Mouse (Mus musculus): ENCODE measurements around the gene Bmp7.

Bmp7 gene

DNA sequence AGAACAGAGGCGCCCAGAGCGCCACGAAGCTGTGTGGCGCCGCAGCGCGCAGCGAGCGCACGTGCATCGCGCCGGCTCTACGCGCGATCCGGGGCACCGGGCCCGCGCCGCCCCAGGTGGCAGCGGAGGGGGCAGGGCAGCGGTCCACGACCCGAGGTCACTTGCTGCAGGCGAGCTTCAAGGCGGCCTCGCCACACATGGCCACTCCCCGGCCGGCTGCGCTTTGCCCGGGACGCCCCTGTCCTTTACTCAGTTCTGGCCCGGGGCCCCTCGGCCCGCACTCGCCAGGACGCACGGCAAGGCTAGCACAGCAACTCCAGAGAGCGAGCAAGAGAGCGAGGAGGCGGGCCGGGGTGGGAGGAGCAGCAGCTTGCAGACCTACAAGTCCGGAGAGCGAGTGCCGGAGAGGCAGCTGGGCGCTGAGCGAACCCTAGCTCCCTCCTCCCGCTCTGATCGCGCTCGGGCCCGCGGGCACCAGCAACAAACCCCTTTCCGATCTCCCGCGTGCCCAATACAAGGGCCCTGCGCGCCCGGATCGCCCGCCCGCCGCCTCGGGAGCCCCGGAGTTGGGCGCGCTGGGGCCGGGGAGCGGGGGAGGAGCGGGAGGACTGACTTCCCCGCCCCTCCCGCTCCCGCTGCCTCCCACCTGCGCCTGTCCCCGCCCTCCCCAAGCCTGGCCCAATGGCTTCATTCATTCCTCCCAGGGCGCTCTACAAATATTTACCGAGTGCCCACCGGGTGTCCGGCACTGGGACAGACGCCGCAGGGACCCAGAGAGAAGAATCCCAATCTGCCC is at the start of gene Bmp7:
Bmp7 (minus strand) TSS at position 319 of the 796 bp plus-strand sequence.
- DNase-seq (ENCODE audit: low spot score), result no peak

DNA sequence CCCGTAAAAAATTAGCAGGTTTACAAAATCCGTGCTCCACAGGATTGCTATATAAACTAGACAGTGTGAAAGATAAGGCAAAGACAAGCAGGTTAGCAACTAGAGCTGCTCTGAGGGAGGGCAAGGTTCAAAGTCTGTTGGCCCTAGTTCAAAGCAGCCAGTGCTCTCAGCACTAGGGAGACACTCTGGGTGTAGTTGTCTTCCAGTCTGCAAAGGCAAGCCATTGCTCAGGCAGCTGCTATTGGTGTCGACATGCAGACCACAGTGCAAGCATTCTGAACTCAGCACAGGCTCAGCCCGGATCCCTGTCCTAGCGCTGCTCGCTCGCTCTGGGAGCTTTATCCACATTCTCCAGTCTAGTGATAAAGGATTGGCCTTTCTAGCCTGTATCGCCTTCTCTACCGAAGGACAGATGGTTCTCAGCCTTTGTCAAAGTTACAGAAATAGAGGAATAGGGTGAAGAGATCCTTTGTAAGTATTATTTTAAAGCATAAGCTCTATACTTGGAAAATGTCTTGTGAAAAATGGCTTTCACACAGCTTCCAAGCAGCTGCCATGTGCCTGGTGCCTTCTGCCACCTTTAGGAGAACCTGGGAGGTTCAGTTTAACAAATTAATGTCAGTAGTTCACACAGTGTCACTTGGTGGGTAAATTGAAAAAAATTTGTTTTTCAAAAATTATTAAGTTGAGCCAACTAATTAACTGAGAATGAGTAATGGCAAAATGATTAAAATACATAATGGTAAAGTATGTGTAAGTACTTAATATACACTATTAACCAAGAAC is 42.8 kb upstream of the Bmp7 start:
- no peak for DNase-seq (ENCODE audit: low spot score)

DNA sequence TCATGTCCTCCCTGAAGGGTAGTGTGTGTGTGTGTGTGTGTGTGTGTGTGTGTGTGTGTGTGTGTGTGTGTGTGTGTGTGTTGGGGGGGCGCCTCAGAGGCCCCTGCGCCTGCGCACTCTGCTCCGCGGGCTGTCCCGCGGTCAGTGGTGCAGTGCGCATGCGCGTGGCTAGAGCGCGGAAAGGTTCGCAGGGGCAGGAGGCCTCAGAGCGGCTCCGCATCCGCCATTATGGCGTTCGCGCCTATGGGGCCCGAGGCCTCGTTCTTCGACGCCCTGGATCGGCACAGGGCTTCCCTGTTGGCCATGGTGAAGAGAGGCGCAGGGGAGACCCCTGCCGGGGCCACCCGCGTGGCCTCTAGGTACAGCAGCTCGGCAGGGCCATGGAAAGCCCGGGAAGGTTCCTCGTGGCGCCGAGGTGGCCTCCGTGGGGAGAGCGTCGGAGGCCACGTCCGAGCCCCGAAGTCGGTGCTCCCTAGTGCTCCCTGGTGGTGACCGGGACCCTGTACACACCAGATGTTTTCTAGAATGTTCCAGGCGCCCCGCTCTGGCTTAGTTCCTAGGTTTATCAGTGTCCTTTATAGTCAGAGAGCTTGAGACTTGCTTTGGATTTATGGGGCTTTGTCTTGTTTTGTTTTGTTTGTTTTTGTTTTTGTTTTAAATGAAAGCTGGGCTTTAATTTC is 39.7 kb upstream of the Bmp7 start:
- DNase-seq (ENCODE audit: low spot score), result no peak

DNA sequence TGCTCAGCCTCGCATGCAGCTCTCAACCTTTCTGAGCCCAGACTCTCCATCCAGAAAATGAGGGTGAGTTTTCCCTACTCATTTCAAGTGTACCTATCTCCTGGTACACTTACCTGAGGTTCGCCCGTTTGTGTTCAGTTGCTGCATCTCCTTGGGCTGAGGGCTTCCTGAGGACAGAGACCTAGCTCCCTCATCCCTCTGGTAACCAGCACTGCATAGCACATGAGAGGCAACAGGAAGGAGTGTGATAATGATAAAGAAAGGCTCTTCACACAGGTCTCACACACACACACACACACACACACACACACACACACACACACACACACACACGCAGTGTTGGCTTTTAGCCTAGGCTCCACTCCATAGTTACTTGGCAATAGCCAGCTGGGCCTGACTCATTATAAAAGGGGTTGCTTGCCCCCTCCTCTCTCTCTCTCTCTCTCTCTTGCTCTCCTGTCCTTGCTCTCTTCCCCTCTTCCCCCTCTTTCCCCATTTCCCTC is 38.1 kb upstream of the Bmp7 start:
- no peak for DNase-seq (ENCODE audit: low spot score)

DNA sequence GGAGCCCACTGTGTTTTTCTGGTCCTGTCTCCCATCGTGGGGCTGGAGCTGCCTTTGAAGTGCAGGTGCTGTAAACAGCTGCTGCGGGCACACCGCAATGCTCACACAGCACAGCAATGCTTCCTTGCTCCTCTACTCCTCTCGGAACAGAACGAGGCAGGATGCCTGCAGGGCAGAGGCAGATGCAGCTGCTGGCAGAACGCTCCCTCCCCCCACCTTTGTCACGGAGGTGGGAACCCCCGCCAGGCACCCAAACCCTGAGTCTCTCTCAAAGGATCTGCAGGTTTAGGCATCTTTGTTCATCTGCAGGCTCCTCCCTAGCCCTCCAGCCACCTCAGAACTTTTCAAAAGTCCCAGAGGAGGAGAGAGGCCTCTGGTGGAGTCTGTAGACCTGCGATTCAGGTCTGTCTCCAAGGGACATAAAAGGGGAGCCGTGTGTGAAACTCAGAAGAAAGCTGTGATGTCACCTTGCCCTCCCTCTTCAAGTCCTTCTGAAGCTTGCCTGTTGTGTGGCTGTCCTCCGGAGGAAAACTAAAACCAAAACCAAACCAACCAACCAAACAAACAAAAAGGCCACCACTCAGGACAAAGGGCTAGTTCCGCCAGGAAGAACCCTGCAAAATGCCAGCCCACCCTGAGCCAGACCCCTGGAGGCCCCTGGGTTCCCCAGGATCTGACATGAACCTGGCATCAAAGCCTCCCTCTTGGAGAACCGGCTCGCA is 37.4 kb upstream of the Bmp7 start, which contains the start of gene Spo11:
Spo11 (plus strand) TSS at position 292 of the 722 bp plus-strand sequence.
- DNase-seq (ENCODE audit: low spot score), result no peak

DNA sequence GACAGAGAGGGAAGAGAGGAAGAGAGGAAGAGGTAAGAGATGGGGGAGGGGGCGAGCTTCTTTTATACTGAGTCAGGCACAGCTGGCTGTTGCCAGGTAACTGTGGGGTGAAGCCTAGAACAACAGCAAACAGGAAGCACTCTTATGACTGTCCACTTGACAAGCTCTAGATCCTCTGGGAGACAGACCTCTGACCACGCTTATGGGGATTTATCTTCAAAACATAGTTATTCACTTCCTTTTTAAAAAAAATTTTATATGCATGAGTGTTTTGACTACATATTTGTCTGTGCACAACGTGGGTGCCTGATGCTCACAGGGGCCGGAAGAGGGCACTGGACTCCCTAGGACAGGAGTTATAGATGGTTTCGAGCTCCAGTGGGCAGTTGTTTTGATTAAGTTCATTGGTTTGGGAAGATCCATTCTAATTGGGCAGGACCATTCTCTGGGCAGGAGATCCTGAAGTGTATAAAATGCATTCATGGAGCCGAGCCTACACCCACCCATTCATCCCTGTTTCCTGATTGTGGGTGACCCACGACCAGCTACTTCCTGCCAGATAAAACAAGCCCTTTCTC is 36.6 kb upstream of the Bmp7 start:
- DNase-seq (ENCODE audit: low spot score), result no peak

DNA sequence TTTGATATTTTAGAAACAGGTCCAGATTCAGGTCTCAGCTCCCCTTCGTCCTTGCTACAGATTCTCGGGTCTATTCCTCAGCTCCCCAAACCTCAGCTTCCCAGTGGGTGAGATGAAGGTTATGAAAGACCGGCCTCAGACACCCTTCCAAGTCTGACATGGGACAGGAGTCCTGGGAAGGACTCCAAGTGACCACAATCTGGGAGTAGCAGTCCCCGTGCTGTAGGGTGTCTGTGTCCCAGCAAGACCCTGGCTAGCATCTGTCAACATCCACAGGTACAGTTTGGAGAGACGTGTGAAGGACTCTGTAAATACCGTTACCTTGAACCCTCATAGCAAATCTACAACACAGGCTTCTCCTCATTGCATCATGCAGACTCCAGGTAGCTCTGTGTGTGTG is 35.0 kb upstream of the Bmp7 start:
- DNase-seq (ENCODE audit: low spot score), result no peak

DNA sequence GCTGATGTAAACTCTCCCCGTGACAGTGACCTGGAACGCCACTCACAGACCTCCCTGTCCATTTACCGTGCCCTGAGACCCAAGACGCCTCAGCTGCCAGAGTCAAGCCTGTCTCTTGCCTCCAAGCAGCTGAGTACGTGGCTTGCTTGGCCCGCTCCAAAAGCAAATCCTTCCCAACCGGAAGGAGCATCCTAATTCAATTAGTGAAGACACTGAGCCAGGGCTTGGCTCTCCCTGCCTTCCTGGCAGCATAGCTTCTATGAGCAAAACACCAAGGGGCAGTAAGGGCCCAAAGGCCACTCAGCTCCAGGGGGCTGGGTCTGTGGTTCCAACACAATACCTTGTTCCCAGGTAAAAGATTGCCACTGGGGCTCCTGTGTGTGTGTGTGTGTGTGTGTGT is 34.6 kb upstream of the Bmp7 start:
- no peak for DNase-seq (ENCODE audit: low spot score)

DNA sequence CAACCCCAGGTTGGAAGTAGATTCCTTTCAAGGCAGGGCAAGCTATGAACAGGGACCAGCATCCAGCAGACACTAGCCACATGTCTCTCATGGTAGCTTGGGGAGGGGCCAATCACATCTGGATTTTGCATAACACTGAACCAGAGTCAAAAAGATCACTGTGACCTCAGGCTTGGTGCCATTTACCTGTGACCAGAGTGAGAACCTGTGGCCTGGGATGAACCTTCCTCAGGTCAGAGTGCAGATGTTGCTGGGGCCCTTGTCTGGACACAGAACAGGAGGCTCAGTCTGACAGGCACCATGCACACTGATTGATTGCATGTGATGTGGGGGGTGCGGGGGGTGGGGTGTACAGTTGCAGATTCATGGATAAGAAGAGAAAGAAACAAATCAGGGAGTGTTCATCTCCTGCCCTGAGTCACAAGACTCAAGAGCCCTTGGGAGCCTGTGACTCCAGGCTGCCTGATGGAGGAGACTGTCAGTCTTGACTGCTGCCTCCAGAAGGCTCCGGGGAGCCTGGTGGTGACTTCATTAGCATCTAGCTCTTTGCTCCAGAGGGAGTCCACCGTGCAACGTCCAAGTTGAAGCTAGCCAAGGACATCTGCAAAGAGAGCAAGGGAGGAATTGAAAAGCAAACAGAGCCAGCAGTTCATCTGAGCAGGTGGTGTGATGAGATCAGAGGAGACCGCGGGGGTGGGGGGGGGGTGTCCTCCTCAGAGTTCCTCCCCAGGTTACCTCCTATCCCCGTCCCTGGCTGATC is 33.9 kb upstream of the Bmp7 start:
- DNase-seq (ENCODE audit: low spot score), result no peak

DNA sequence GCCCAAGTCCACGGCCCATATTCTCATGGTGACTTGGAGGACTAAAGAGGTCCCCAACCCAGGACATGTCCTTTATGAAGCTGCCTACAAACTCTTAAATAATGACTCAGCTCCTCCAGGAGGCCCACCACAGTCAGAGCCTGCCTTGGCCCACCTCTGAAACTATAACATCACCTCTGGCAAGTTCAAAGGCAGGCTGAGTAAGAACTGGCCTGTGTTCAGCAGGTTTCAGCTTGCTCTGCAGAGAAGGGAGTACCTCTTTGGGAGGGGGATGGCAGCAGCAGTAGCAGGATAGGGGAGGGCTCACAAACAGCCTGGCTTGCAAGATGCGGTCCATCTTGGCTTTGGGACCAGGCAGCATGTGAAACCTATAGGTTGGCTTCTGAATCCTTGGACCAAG is 31.7 kb upstream of the Bmp7 start:
- DNase-seq (ENCODE audit: low spot score), result no peak

DNA sequence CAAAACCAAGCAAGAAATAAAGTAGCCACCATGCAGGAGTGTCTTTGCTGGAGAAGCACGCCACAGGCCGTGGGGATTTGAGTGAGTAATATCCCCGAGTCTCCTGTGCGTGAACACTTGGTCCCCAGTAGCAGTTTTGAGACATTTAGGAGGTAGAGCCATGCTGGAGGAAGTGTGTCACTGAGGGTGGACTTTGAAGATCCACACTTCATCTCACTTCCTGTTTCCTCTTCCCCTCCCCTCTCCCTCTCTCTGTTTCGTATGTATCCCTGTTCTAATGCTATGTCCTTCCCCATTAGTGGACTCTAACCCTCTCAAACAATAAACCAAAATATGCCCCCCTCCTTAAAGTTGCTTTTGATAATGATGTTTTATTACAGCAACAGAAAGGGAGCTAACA is 26.4 kb upstream of the Bmp7 start:
- no peak for DNase-seq (ENCODE audit: low spot score)

DNA sequence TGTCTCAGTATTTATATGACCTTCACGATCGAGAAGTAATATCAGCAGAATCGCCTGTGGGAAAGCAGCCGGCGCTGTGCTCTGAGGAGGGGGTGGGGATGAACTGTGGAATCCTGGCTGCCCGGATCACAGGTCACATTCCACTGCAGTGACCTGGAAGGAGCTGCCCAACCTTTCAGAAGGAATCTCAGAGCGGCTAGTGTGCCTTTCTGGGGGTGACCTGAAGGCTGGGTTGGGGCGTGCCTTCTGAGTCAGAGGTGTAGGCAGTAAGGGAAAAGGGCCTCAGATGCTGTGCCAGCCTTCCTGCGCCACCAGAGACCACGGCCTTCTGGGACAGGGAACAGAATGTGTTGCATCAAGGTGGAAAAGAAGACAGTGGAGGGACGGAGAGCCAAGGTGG is 25.1 kb upstream of the Bmp7 start:
- no peak for DNase-seq (ENCODE audit: low spot score)

DNA sequence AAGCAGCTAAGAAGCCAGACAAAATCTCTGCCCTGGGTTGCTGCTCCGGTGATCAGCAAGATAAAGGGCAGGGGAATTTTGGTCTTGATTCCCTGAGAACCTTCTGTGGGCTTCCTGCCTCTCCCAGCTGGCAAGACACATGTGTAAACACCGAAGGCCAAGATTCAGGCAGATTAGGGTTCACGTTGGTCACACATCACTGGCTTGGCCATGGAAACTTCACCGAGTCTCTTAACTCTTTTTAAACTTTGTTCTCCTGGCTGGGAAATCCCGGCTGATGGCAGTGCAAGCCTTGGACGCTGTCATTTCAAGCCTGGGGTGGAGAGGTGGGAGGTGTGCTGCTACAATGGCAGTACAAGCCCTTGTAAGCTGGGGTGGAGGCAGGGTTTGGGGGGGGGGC is 21.1 kb upstream of the Bmp7 start:
- DNase-seq (ENCODE audit: low spot score), result no peak

DNA sequence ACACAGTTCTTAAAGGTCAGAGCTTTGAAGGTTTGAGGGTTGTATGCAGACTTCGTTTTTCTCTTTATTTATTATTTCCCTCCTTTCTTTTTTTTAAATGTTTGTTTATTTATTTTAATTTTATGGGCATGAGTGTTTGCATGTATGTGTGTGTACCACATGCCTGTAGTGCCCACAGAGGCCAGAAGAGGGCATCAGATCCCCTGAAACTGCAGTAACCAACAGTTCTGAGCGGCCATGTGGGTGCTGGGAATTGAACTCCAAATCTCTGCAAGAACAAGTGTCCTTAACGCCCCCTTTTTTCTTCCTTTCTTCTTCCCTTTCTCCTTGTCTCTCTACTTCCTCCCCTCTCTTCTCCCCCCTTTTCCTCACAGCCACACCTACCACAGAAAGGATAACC is 20.2 kb upstream of the Bmp7 start:
- DNase-seq (ENCODE audit: low spot score), result no peak

DNA sequence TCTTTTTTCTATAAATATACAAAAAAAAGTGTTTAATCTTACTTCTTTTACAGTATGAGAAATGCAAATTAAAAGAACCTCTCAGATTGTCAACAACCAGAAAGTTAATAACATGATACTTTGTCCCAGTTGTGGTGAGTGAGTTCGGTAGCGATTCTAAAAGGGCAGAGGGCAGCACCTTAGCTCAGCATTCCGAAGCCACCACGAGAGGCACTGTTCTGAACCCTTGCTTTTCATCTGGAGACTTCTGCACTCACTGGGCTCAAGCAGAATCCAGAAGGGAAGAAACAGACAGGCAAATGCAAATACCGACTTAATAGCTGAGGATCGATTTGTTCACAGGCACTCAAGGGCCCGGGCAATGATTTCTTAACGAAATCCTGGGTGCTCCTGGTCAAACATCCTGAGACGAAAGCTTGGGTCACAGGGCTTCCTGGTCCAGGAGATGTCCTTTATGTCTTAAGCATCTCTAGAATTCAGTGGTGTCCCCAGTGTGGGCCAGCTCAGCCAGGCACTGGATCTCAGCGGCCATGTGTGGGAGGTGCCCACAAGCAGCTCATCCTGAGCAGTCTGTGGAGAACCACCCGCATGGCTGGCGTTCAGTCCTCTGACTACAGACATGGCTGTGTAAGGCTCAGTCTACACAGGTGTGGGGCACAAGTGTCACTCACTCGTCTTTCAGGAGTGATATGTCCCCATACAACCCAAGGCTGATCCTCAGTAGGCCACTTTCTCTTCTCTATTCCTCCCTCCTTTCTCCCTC is 19.1 kb upstream of the Bmp7 start:
- DNase-seq (ENCODE audit: low spot score), result no peak

DNA sequence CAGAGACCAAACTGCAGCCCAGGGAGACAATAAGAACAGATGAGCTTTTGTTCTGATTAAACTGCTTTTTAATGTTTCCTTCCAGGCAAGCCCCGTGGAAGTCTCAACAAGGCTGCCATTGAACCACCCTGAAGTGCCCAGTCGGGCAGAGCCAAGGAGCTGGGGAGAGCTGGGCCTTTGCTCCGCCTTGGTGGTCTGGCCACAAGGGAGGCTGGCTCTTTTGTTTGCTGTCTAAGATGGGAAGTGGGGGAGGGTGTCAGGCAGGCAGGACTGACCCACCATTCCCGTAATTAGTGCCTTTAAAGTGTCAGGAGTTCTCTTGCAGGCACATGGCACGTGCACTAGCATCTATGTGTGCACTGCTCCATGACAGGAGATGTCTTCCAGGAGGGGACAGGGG is 18.5 kb upstream of the Bmp7 start:
- DNase-seq (ENCODE audit: low spot score), result no peak

DNA sequence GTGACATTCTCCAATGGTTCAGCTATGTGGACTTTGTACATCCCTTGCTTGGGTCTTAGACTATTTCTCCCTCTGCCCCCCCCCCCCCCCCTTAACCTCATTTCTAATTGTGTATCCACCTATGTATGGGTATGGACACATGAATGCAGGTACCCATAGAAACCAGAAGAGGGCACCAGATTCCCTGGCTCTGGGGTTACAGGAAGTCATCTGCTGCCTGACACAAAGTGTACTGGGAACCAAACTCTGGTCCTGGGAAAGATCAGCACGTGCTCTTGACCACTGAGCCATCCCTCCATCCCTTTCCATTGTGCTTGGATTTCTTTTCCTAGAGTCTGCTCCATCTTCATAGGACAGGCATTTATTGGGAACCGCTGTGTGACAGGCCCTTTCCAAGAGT is 11.9 kb upstream of the Bmp7 start:
- DNase-seq (ENCODE audit: low spot score), result no peak

DNA sequence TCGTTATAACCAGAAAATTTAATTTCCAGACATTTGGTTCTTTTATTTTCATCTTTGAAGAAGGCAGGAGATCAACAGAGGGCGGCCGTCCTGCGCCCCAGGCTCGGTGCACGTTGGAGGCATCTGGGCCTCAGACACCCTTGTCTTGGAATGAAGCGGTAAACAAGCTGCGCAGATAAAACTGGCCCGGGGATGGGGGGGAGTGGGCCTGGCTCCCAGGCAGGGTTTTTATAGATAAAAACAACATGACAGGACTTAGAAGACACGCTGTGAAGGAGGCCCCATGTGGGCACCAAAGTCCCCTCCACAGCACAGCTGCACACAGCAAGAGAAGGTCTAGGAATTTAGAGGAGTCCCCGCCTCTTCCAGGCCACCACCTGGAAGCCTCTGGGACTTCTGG is 10.6 kb upstream of the Bmp7 start:
- DNase-seq (ENCODE audit: low spot score), result no peak

DNA sequence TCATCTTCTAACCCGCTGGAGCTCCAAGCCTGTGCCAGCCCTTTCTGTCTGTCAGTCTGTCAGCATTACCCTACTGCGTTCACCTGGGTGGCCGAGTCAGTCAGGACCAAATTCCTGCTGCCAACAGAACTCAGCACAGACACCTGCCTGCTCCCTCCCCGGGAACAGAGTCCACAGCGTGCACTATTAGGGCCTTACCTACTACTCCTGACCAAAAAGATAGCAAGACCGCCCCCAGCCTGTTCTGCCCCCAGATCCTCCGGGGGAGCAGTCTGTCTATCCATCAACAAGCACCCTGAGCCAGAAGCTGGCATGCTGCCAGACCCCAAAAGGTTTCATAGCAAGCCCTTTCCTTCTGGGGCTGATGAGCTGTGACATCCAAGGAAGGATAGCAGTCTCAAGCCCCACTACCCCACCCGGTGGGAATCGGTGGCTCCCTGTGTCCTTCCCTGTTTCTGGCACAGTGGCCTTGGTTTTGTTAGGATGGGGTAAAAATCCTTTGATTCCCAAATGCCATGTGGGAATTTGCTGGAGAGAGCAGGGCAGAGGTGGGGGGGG is 10.1 kb upstream of the Bmp7 start:
- no peak for DNase-seq (ENCODE audit: low spot score)

DNA sequence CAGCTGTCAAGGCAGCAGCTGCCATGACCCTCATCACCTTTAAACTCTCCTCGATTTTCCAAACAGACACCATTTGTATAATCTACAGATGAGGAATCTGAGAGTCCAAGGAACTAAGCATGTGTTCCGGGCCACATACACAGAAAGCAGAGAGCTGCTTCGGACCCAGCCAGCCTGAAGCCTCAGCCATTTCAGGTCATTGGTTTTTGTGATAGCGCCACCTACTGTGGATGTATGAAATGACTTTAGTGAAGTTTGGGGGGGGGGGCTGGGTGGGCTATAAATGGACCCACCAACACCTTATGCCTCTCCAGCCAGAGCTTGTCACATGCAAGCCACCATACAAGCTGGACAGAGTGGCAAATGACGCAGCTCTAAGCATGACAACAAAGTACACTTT is 8.9 kb upstream of the Bmp7 start:
- DNase-seq (ENCODE audit: low spot score), result no peak
